Mouse (Mus musculus): Measurements from ENCODE around the gene Gbp2.
A peak's percentile ranks its signal among the peaks of the same experiment; 100 is the strongest.

The Gbp2 gene

DNA sequence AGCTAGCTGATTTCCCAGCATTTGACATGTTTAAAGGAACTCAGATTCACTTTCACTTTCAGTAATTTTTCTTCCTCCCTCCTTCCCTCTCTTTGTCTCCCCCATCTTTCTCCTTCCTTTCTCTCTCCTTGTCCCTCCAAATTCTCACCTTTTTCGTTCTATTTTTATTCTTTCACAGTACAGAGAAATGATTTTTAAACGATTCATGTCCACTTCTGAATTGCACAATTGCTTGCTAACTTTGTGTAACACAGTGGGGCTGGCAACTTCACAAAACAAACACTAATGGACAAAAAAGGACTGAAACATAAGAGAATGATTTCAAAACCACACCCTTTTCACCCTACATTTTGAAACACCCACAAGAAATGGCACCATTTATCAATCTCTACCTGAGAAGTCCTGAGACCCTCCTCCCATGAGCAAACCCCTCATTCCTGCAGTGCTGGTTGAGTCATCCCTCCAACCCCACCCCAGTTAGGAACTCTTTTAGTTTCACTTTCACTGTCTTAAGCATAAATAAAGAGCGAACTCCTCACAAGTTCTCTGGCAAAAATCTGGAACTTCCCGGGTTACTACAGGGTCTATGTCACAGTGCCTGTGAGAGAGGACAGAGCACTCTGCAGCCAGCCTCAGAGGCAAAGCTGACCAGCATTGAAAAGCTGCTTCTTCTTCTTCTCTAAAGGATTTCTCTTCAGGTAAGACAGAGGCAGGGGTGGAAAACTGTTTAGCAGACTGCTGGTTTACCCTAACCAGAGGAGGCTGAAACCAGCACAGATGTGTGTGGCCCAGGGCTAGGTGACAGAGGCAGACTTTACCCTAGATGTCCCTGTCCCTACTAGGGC, at the start of gene Gbp2:
Gene Gbp2, plus strand, starts transcription at position 492 of the 845 bp plus-strand sequence.
- peak; percentile 7 to 14 for DNase-seq

DNA sequence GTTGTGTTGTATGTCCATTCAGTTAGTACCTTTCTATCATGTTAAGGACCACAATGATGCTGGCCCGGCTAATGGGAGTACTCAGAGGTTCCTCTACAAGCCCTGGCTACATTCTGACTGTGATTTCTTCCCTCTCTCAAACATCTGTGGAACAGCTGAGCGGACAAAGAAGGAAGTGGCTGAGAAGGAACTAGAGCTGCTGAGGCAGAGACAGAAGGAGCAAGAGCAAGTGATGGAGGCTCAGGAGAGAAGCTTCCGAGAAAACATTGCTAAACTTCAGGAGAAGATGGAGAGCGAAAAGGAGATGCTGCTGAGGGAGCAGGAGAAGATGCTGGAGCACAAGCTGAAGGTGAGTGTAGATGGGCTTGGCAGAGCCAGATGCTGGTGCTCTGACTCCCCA, 49.7 kb upstream of the Gbp2 start:
- no peak for DNase-seq

DNA sequence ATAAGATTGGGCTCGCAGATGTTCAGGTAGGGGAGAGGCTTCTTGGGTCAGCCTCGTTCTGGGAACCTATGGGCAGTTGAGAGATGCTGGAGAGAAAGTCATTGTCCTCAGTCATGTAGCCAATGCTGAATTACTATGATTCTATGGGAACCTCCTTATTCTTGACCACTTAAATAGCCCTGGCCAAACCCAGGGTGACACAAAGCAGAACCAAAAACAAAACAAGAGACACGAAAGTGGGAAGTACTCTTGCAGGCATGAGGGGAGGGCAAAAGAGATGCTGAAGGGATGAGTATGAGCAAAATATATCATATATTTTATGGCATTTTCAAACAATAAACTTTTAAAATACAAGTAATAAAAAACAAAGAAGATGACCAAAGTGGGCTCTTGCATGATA, 43.3 kb upstream of the Gbp2 start:
- DNase-seq = no peak

DNA sequence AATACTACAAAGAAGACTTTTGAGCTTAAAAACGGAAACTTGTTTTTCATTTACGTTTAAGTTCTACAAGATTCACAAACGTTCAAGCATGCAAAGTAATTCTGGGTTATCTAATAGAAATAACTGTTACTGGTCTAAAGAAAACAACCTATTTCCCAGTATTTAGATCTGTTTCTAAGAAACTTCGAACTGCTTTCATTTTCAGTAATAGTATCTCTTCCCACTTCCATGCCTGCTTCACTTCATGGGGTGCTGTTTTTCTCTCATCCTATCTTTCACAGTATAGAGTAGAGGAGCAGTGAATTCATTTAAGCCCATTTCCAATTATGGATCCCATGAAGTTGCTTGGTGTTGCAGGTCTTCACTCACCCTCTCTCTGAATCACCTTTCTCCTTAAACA, 42.1 kb upstream of the Gbp2 start:
- no peak for DNase-seq

DNA sequence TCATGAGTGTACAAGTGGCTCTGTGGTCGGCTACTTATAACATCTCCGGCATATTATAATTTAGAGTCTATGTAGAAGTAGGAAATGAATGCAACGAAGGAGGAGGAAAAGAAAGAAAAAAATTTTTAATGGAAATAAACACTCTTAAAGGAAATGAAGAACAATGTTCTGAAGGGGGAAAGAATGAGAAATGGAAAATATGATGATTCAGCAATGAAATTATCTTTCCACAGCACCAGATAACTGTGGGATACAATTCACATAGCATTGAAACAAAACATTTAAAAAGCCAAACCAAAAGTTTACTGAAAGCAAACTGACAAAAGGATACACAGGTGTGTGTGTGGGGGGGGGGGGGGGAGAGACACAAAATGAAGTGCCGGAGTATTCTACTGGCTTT, 37.3 kb upstream of the Gbp2 start:
- DNase-seq = no peak

DNA sequence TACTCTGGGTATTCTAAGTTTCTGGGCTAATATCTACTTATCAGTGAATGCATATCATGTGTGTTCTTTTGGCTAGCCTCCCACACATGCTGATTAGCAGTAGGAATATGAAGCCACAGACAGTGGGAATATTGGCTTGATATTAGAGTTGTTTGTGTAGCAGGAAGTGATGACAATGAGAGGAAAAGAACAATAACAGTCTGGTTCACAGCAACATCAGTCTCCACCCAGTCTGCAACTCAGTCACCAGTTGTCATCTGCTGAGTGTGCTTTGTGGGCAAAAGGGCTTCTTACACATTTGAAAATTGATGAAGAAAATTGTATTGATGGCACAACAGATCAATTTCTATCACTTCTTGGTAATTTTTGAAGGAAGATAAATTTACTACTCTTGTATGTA, 33.0 kb upstream of the Gbp2 start:
- no peak for DNase-seq

DNA sequence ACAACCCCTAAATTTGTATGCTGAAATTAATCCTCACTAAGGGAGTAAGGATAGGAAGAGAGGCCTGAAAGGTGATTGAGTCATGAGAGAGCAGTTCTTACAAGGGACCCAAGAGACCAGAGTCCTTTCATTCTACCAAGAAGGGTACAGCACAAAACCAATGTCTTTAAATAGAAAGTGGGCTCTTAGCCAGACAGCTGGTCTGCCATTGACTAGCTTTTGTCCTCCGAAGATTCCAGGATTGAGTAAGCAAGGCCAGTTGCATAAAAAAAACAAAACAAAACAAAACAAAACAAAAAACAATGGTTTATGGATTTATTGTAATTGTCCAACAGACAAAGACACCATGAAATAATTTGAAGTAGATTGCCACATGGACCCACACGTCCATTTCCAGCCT, 31.5 kb upstream of the Gbp2 start:
- no peak for DNase-seq

DNA sequence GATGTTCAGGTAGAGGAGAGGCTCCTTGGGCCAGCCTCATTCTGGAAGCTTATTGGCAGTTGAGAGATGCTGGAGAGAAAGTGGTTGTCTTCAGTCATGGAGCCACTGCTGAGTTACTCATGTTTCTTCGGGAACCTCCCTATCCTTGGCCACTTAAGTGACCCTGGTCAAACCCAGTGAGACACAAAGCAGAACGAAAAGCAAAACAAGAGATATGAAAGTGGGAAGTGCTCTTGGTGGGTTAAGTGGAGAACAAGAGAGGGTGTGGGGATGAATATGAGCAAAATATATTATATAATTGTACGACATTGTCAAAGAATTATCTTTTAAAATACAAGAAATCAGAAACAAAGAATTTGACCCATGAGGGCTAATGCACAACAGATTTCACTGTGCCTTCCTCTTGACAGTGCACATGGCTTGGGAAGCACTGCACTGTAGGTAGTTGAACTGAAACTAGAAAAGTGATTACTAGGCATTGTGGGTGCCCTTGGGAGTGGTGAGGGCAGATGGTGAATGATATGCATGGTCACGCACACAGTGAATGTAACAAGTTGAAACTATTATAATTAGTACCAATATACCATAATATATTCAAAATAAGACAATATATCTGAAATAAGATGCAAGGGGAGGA, 29.9 kb upstream of the Gbp2 start:
- DNase-seq = no peak

DNA sequence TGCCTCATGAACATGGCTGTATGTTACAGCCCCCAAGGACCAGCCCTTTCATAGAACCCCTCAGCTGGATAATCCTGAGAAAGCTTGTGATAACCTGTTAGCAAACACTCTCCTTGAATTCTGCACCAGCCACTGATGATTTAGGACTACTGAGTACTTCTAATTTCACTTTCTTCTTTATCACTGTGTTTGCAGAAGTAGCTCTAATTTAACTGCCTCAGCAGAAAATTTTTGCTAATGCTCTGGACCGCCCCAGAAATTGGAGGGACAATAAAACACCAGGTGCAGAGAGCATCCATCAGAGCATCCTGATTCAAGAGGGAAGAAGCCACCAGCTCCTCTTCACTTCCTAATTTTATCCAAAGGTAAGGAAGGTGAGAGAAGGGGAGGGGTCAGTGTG, 25.9 kb upstream of the Gbp2 start, which contains the start of gene Gbp2b:
Gene Gbp2b, plus strand, starts transcription at position 301 of the 400 bp plus-strand sequence.
- no peak for DNase-seq

DNA sequence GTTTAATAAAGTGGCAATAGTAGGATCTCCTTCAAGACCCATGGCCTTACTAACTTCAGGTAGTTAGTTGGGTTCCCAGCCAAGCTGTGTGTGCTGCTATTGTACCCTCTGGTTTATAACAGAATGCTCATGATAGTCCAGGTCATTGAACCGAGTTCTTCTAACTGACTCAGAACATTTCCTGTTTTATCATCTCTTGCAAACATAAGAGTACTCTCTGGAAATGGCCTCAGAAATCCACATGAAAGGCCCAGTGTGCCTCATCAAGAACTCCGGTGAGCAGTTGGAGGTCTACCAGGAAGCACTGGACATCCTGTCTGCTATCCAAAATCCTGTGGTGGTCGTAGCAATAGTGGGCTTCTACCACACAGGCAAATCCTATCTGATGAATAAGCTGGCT, 22.5 kb upstream of the Gbp2 start:
- no peak for DNase-seq

DNA sequence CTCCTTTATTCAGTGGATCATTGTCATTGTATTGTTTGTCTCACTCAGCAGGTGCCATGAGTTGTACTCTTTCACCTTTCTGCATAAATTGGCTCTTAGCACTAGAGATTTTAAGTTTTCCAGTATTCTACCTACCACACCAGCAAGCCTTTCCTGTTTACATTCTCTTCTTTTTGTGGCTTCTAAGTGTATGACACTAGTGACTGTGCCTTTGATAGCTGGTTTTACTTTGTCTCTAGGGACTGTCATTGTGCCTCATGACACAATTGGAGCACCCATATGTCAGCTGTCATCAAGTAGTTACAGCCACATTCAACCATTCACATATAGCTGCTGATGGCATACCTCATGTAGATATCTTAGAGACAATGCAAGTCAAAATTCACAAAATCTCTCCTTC, 18.7 kb upstream of the Gbp2 start:
- no peak for DNase-seq

DNA sequence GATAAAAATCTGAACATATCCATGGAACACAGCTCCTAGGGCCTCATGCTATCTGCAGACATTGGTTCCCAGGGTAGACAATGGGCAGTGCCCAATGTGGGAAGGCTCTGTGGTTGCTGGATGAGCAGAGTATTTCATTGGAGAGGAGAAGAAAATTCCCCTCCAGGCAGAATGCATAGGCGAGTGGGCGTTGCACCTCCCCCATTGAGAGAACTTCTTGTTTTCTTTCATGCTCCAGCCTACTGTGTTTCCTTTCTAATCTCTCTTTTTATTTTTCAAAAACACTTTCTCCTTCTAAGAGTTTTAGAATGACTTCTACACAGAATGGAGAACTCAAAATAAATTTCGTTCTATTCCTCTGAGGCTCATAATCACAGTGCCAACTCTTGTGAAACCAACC, 1.7 kb upstream of the Gbp2 start:
- peak; percentile 4 to 7 for DNase-seq

DNA sequence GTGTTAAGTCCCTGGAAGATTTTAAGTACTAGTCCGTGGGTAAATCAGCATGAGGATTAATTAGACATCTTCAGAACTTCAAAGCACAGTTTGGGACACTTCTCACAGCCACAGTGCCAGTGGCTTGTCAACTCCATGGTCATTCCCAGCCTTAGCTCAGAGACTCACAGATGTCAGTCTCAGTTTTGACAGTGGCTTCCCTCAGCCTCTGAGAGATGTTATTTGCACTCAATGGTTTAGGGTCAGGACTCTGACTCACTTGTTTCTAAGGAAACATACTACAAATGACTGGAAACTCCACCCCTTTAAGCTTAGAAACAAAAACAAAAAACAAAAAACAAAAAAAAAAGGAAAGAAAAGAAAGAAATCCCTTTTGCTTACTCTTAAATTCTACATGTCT, 796 bp upstream of the Gbp2 start:
- no peak for DNase-seq

DNA sequence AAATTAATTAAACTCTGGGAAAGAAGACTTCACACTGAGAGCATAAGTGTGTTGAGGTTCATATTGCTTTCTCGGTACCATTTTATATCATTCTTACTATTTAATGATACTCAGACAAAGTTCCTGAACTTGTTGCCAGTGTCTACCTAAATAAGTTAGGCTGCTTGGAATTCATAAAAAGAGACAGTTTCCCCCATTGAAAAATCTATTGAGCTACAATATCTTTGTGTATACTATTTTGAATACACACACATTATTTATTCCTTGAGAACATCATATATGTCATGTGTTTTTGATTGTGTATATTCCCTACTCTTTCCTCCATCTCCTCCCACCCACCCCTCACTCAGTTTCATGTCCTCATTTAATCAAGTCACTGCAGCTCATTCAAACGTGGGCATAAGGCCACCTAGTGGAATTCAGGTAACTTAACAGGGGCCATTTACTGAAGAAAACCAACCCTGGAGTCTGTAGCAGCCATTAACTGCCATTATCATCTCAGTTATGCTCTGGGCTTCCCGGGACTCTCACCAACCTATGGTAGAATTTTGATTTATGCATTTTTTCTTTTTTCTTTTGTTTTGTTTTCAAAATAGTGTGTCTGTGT, 657 bp downstream of the Gbp2 start:
- DNase-seq = peak in 1 of 2 experiments; percentile 3

DNA sequence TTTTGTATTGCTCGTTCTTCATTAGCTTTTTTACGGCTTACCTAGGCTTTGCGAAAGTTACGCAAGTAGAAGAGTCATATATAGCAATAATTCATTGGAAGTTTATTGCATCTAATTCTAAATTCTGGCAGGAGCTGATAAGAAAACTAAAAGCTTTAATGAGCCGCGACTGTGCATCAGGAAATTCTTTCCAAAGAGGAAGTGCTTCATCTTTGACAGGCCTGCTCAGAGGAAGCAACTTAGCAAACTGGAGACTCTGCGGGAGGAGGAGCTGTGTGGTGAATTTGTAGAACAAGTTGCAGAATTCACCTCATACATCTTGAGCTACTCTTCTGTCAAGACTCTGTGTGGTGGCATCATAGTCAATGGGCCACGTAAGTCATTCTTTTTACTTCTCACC, 10.0 kb downstream of the Gbp2 start:
- DNase-seq = peak in 1 of 2 experiments; percentile 6

DNA sequence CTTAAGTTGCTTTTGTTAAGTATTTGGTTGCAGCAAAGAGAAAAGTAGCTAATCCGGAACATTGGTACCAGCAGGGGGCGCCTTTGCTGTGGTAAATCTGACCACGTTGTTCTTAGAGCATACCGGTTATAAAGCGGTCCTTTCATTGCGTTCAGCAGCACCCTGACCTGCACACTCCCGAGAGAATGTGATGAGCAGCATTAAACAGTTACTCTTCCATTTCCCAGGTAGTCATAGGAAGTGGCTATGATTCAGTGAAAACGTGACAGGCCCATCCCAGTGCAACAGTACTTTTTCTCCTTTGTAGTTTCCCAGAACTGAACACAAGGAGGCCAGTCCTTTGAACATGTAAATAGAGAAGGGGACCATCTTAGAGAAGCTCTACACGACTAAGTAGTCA, 19.8 kb downstream of the Gbp2 start:
- peak; percentile 86 for DNase-seq

DNA sequence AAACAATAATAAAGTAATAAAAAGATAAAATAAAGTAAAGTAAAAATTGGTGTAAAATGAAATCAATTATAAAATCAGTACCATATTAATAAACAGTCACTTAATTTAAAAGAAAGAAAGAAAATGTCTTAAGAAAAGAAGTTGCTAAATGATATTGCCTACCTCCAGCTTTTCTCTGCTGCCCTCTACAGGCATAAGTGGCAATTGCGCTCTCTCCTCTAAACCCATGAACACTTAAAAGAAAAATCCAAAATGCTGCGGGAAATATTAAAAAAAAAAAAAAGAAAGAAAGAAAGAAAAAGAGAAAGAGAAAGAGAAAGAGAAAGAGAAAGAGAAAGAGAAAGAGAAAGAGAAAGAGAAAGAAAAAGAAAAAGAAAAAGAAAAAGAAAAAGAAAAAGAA, 25.5 kb downstream of the Gbp2 start:
- DNase-seq = peak; percentile 84 to 86

DNA sequence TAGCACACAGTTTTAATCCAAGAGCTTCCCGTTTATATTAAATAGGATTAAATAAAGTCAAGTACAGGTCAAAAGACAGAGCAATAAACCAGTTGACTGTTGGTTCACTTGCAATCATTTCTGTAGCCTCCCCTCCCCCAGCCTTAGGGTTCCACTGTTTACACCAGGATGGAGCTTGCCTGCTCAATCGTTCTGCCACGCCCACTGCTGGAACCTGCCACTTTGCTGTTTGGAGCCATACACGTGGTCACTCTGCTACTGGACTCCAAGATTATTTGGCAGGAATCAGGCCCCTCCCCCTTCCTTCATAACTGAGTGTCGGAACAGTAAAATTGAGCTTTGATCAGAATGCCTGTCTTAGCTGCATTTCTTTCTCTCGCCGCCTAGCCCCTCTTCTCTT, 27.4 kb downstream of the Gbp2 start:
- DNase-seq = peak in 1 of 2 experiments; percentile 11

DNA sequence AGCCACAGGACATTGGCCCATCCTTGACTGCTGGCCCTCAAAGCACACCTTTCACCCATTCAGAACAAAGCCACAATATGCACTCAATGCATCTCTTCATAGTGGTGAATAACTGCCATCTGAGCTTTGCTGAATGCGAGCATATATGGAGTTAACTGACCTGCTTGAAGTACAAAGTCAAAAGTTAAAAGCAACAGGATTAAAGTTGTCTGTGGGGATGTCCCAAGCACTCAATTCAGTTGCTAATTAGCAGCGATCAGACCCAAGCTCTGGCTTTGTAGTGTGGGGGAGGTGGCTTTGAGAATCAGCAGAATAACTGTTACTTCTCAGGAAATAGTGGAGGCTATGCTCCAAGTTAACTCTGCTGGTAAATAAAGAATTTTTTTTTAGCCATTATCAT, 29.8 kb downstream of the Gbp2 start:
- no peak for DNase-seq

DNA sequence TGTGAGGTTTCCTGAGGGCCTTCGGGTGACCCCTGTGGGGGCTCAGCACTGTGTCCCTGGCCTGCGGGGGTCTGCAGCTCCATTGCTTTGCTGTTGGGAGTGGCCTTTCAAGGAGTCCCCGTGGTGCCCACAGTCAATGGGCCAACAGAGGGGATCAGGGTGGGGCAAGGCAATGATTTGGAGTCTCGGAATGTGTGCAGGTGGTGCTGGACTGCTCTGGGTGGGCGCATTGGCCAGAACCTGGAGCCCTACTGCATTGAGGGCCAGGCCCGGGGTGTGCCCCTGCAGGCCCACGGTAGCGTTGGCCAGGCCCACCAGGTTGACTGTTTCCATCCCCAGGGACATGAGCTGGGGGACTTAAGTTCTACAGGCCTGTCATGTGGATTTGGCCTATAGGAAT, 44.3 kb downstream of the Gbp2 start:
- DNase-seq = no peak

DNA sequence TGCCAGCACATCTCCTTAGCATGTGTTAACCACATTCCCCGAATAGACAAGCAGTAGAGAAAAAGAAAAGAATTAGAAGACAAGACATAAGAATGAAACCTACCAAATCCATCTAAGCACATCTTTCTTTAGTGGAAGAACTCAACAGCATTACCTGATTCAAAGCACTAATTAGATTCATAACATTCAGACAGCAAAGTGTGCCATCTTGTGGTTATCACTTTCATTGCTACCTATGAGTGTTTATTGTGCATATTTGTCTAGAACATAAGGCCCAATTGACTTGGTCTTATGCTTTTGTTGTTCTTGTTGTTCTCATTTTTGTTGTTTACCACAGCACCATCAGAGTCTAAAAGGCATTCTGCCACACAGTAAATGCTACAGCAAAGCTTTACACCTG, 54.2 kb downstream of the Gbp2 start:
- no peak for DNase-seq
